Mouse (Mus musculus): ENCODE results near the gene Sh2d5. TPM values are rescaled to one million over a fixed set of nuclear protein-coding genes. Genes with fewer than 3 reads are reported as not detected.

The Sh2d5 gene
- under 1 TPM in 1 of 2 experiments, not detected in 1; 0.28 TPM for total RNA-seq (2021)
- long read RNA-seq, experiment 1 = 0 reads
- long read RNA-seq, experiment 2 = 0 reads

DNA sequence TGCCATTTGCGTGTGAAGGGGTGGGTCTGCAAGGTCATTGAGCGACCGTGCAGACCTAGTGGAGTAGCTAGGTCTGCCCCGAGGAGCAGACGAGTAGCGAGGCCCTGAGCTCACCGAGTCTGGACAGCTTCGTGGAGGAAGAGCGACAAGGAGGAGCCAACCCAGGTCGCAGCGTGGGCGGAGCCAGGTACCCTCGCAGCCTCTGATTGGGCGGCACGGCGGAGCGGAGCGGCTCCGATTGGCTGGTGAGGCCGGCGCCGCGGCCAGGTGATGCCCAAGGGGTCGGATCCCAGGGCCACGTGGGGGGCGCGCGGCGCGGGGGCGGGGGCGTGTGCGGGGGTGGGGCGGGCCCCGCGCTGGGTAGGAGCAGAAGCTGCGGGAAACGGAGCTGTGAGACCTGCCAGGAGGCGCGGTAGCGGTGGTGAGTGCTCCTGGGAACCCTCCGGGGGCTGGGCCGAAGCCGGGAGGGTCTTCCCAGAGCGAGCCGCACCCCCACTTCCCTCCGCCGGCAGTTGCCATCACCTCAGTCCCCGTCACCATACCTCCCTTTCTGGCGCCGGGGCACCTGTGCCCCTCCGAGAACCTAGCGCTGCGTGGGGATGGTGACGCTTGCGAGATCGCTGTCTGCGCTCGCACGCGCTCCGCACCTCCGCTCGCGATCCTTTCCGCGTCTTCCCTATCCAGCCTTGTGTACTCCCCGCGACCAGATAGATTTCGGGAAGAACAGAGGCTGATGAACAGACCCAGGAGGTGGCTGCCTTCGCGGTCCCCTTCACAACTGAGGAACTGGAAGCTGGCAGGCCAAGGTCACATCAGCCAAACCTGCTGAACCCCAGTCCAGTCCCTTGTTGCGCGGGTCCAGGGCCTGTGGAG lies at the start of gene Sh2d5, which contains the start of gene Kif17:
Sh2d5 (plus strand) TSS at position 316 of the 873 bp plus-strand sequence.
Kif17 (plus strand) TSS at position 348 of the 873 bp plus-strand sequence.
- H3K4me3 ChIP-seq = peak within 1 kb of the TSS; percentile 80
- no peak for TF ChIP-seq CTCF (IDR thresholded peaks at IDR 0.05)
- H3K27ac ChIP-seq = no peak within 1 kb of the TSS
- intact Hi-C loops (cut with DNase I) = no loop called here
- peak; percentile 81 for DNase-seq

- no peak for DNase-seq
- Histone ChIP-seq H3K4me3 (no peak overlapping the region), H3K27ac (no peak overlapping the region)
- no peak for TF ChIP-seq CTCF (IDR thresholded peaks at IDR 0.05)
- intact Hi-C loops (cut with DNase I) = no loop called here
These were observed 49.4 kb upstream of the Sh2d5 start for GRCm38 (mm10) chr4:138200769-138201168.

- no peak overlapping the region for H3K27ac ChIP-seq
- no peak for TF ChIP-seq CTCF (IDR thresholded peaks at IDR 0.05)
- intact Hi-C loops (cut with DNase I) = no loop called here
- no peak for DNase-seq
- H3K4me3 ChIP-seq = no peak overlapping the region
These were observed 48.5 kb upstream of the Sh2d5 start for GRCm38 (mm10) chr4:138201696-138202095.

- DNase-seq = no peak
- no peak for TF ChIP-seq CTCF (IDR thresholded peaks at IDR 0.05)
- H3K4me3 ChIP-seq = no peak overlapping the region
- no peak overlapping the region for H3K27ac ChIP-seq
- intact Hi-C loops (cut with DNase I) = no loop called here
These were observed 40.1 kb upstream of the Sh2d5 start for GRCm38 (mm10) chr4:138210116-138210515.

DNA sequence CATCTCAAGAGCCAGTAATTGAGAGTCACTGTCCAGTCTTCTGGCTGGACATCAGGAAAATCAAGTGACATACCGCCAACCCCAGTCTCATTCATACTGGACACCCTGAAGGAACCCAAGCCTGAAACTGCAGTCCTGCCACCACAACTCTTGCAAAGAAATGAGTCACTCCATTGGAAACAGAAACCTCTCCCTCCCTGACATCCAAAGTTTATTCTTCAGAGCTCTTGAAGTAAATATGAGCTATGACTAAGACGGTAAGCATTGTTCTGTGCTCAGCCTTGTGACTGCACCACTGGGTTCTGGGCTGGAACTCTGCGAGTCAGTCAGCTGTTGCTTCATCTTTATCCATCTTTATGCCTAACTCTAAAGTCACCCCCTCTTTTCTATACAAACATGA lies 36.3 kb upstream of the Sh2d5 start:
- 0 out of 2 replicates have a peak overlapping the region, but pooled peaks have one; percentile 13 for H3K27ac ChIP-seq
- DNase-seq = no peak
- no peak overlapping the region for H3K4me3 ChIP-seq
- intact Hi-C loops (cut with DNase I) = no loop called here
- TF ChIP-seq CTCF (IDR thresholded peaks at IDR 0.05) = no peak

GRCm38 (mm10) chr4:138215671-138216199 lies 34.5 kb upstream of the Sh2d5 start:
- intact Hi-C loops (cut with DNase I) = no loop called here
- no peak for TF ChIP-seq CTCF (IDR thresholded peaks at IDR 0.05)
- H3K27ac ChIP-seq = peak overlapping the region; percentile 98
- DNase-seq = no peak
- H3K4me3 ChIP-seq = peak overlapping the region; percentile 99

DNA sequence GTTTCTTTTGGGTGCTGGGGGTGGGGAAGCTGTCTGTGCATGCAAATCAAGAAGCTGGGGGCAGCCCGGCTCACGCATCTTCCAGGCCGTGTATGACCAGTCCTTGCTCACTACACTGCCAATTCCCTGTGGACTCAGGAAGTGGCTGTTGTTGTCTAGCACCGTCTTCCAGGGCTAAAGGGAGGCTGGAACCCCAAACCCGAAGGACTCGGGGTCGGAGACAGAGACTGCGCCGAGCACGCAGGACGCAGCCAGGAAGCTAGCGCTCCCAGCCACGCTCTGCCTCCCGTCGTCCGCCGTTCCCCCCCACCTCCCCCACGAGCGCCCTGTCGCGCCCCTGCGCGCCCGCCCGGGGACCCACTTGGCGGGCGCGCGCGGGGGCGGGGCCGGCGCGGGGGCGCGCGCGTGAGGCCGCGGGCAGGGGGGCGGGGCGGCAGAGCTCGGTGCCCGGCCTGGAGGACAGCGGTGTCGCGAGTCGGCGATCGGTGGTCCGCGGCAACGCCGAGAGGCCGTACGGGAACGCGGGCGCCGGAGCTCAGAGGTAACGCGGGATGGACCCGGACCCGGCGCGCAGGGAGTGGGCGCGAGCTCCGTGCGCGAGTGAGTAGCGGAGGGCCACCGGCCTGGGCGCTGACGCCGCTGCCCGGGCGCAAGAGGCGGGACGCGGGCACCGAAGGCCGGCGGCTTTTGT lies 33.9 kb upstream of the Sh2d5 start, which contains the start of gene Hp1bp3:
Hp1bp3 (plus strand) TSS at position 97 of the 691 bp plus-strand sequence.
- TF ChIP-seq CTCF (IDR thresholded peaks at IDR 0.05) = no peak
- intact Hi-C loops (cut with DNase I) = no loop called here
- peak within 1 kb of the TSS; percentile 99 for H3K4me3 ChIP-seq
- DNase-seq = peak; percentile 87
- H3K27ac ChIP-seq = peak within 1 kb of the TSS; percentile 98

- Histone ChIP-seq H3K4me3 (peak overlapping the region; percentile 99), H3K27ac (peak overlapping the region; percentile 98)
- peak; percentile 12; the same call in 1 of the 2 replicates for TF ChIP-seq CTCF (IDR thresholded peaks at IDR 0.05)
- intact Hi-C loops (cut with DNase I) = no loop called here
- DNase-seq = peak; percentile 99
These were observed 33.3 kb upstream of the Sh2d5 start for GRCm38 (mm10) chr4:138216891-138217392.

DNA sequence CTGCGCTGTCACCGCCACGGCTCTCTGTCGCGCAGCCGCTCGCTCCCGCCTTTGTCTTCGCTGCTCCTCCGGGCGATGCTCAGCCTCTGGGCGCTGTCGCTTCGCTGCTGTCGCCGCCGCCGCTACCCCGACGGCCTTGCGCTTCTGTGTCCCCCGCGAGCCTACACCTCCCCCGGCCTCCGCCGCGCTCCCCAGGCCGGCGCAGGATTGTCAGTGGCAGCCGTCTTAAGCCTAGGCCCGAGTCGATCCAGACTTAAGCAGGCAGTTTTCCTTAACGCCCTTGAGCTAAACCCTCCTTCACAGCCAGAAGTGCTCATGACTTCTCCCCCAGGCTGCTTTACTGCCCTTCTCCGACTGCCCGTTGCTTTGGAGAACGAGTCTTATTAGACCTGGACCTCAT lies 32.8 kb upstream of the Sh2d5 start:
- DNase-seq = no peak
- no peak for TF ChIP-seq CTCF (IDR thresholded peaks at IDR 0.05)
- intact Hi-C loops (cut with DNase I) = no loop called here
- H3K4me3 ChIP-seq = peak overlapping the region; percentile 99
- H3K27ac ChIP-seq = peak overlapping the region; percentile 98

DNA sequence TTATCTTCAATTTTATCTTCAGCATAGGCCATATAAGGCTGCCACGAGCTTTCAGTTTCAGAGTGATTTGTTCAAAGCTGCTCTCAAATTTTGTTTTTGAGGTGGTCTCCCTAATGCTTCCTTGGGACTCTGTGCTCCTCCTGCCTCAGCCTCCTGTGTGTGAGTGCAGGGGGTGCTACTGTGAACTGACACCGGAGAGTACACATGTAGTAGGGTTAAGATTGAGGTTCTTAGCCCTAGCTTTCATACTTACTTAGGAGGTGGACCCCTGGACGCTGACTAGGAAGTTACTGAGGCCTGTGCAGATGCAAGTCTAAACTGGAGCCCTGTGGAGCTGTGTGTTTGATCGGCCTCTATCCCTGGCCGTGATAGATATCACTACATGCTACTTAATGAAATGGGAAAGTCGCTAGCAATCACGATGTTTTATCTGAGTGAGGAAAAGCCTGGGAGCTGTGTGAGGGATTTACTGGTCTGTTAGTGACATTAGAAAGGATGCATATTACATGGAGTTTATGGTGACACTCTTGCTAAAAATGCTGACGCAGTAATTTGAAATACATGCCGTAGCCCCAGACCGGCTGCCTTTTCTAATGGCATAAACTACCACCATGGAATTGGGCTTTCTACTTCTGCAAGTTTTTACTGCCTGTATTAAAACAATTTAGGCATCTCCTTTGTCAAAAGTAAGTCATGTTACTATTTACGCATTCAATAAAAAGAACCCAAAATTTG lies 32.1 kb upstream of the Sh2d5 start:
- H3K4me3 ChIP-seq = peak overlapping the region; percentile 99
- no peak for TF ChIP-seq CTCF (IDR thresholded peaks at IDR 0.05)
- no peak for DNase-seq
- intact Hi-C loops (cut with DNase I) = no loop called here
- H3K27ac ChIP-seq = peak overlapping the region; percentile 98

DNA sequence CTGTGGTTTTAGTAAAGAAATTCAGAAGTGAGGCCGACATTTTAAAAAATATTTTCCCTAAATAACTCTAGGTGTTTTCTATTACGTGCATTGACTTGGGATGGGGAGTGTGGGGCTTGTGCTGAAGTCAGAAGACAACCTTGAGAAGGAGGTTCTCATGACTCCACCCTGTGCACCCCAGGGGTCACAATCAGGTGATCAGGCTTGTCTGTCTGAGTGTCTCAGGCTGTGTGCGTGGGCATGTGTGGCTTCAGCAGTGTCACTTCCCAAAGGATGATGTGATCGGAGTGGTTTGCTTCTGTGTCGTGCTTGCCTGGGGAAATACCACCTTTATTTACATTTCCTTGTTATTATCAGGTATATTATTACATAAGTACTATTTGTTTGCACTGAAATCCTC lies 30.9 kb upstream of the Sh2d5 start:
- intact Hi-C loops (cut with DNase I) = no loop called here
- no peak for DNase-seq
- Histone ChIP-seq H3K27ac (no peak overlapping the region), H3K4me3 (no peak overlapping the region)
- TF ChIP-seq CTCF (IDR thresholded peaks at IDR 0.05) = no peak

- Histone ChIP-seq H3K4me3 (no peak overlapping the region), H3K27ac (no peak overlapping the region)
- no peak for TF ChIP-seq CTCF (IDR thresholded peaks at IDR 0.05)
- intact Hi-C loops (cut with DNase I) = no loop called here
- DNase-seq = no peak
These were observed 29.4 kb upstream of the Sh2d5 start for GRCm38 (mm10) chr4:138220761-138221160.
